Comparison of ENCODE assay signal across 7 mouse cellular contexts in genomic region chr10:40141016-40141851, GRCm38 (mm10). TPM values are rescaled to one million over a fixed set of nuclear protein-coding genes. Genes with fewer than 3 reads are reported as not detected.
A peak's percentile ranks its signal among the peaks of the same experiment; 100 is the strongest.
DNase-seq lines count a peak whose midpoint lies in the region; ATAC-seq and TF ChIP-seq lines count a peak whose summit lies in the region.

No protein-coding gene starts in this region.

- H3K4me3 ChIP-seq in thymus, adult 2 months (ENCODE audit: control insufficient read depth, insufficient read depth, low read length), result peak overlapping the region; percentile 79
- peak overlapping the region; percentile 76 for H3K4me3 ChIP-seq in heart, embryonic 11.5 days (ENCODE audit: low read depth, low read length)
- peak overlapping the region; percentile 75 for H3K4me3 ChIP-seq in kidney, embryonic 16.5 days (ENCODE audit: low read length)
- peak overlapping the region; percentile 64 for H3K4me3 ChIP-seq in midbrain, embryonic 13.5 days (replicated peaks)

- no peaks in the 10 kb centered on the region for H3K27me3 ChIP-seq in thymus, adult 2 months (ENCODE audit: control insufficient read depth, insufficient read depth, low read length)
- H3K27me3 ChIP-seq in heart, embryonic 11.5 days (ENCODE audit: control insufficient read depth, insufficient read depth, low read length), result no peaks in the 10 kb centered on the region
- H3K27me3 ChIP-seq in kidney, embryonic 16.5 days (ENCODE audit: insufficient read depth, low read length), result no peaks in the 10 kb centered on the region
- peaks cover 12% of the 10 kb centered on the region; the same call in 1 of the 2 replicates for H3K27me3 ChIP-seq in midbrain, embryonic 13.5 days

- H3K27ac ChIP-seq in thymus, adult 2 months (ENCODE audit: control insufficient read depth, insufficient read depth, low read length), result no peak overlapping the region
- peak overlapping the region; percentile 65 for H3K27ac ChIP-seq in heart, embryonic 11.5 days (ENCODE audit: low read depth, low read length)
- no peak overlapping the region for H3K27ac ChIP-seq in kidney, embryonic 16.5 days (ENCODE audit: low read length)
- no peak overlapping the region for H3K27ac ChIP-seq in midbrain, embryonic 13.5 days

- 3% methylated on average over 27 of the region's 27 CpGs for WGBS in thymus, adult 2 months
- WGBS in heart, embryonic 11.5 days (ENCODE audit: insufficient replicate concordance), result 11% methylated on average over 27 of the region's 27 CpGs
- 21% methylated on average over 27 of the region's 27 CpGs for WGBS in kidney, embryonic 16.5 days
- WGBS in midbrain, embryonic 13.5 days, result 27% methylated on average over 27 of the region's 27 CpGs

- TF ChIP-seq CTCF in thymus, adult 2 months (IDR thresholded peaks at IDR 0.05; ENCODE audit: borderline replicate concordance, control insufficient read depth, extremely low read depth, insufficient read depth, low read length, poor library complexity), result no peak

- H3K9me3 ChIP-seq in heart, embryonic 11.5 days (replicated peaks; ENCODE audit: control insufficient read depth, low read length), result no peaks in the 10 kb centered on the region
- H3K9me3 ChIP-seq in kidney, embryonic 16.5 days (ENCODE audit: low read length), result no peaks in the 10 kb centered on the region
- no peaks in the 10 kb centered on the region for H3K9me3 ChIP-seq in midbrain, embryonic 13.5 days

- peak overlapping the region; percentile 88 for H3K9ac ChIP-seq in heart, embryonic 11.5 days (ENCODE audit: low read depth, low read length)
- H3K9ac ChIP-seq in kidney, embryonic 16.5 days (replicated peaks; ENCODE audit: low read length), result peak overlapping the region; percentile 80
- peak overlapping the region; percentile 71 for H3K9ac ChIP-seq in midbrain, embryonic 13.5 days (replicated peaks)

- H3K4me2 ChIP-seq in heart, embryonic 11.5 days, result peak overlapping the region; percentile 87
- H3K4me2 ChIP-seq in kidney, embryonic 16.5 days (replicated peaks; ENCODE audit: low read depth, low read length), result peak overlapping the region; percentile 98
- H3K4me2 ChIP-seq in midbrain, embryonic 13.5 days (replicated peaks), result peak overlapping the region; percentile 76

- H3K36me3 ChIP-seq in thymus, adult 2 months (ENCODE audit: control insufficient read depth, insufficient read depth, low read length), result no peaks in the 10 kb centered on the region
- no peaks in the 10 kb centered on the region for H3K36me3 ChIP-seq in heart, embryonic 11.5 days (ENCODE audit: control insufficient read depth, insufficient read depth, low read length)
- H3K36me3 ChIP-seq in kidney, embryonic 16.5 days (ENCODE audit: insufficient read depth, low read length), result no peaks in the 10 kb centered on the region
- no peaks in the 10 kb centered on the region for H3K36me3 ChIP-seq in midbrain, embryonic 13.5 days

- no peak for DNase-seq in thymus, adult 2 months
- no peak for DNase-seq in thymus, postnatal 36 days
- DNase-seq in layer of hippocampus, postnatal 14 days (ENCODE audit: low spot score in 2 of 2), result no peak

- ATAC-seq in common myeloid progenitor, adult 5-6 weeks (replicated peaks; ENCODE audit: low read depth, poor library complexity, severe bottlenecking), result peak; percentile 45
- ATAC-seq in heart, embryonic 11.5 days (replicated peaks; ENCODE audit: insufficient number of reproducible peaks, low FRiP score, low TSS enrichment), result no peak; the same call in 1 of the 2 replicates
- ATAC-seq in kidney, embryonic 16.5 days (ENCODE audit: low FRiP score, low TSS enrichment), result peak; percentile 37; the same call in 1 of the 2 replicates
- ATAC-seq in midbrain, embryonic 13.5 days, result peak; percentile 46

- no peak; the same call in 1 of the 2 replicates for TF ChIP-seq POLR2A in thymus, adult 2 months (IDR thresholded peaks at IDR 0.05; ENCODE audit: control insufficient read depth, extremely low read depth, insufficient read depth, low read length, poor library complexity)

- peaks cover 17% of the 10 kb centered on the region for H3K4me1 ChIP-seq in thymus, adult 2 months (replicated peaks; ENCODE audit: control insufficient read depth, insufficient read depth, low read length)
- H3K4me1 ChIP-seq in heart, embryonic 11.5 days (ENCODE audit: control insufficient read depth, insufficient read depth, low read length), result peaks cover 4% of the 10 kb centered on the region; the same call in 1 of the 2 replicates
- H3K4me1 ChIP-seq in kidney, embryonic 16.5 days (ENCODE audit: insufficient read depth, low read length), result 0 out of 2 replicates have a peak, but pooled peaks cover 7% of the 10 kb centered on the region
- H3K4me1 ChIP-seq in midbrain, embryonic 13.5 days (replicated peaks), result peaks cover 8% of the 10 kb centered on the region

RNA-seq across cellular contexts. Expression of gene Slc16a10, which starts 0.8 kb away (rescaled TPM):
- 45.4 and 50.0 TPM in 2 replicates for polyA plus RNA-seq in thymus, adult 2 months (2012; rRNA removed)
- total RNA-seq in common myeloid progenitor, adult 5-6 weeks (2017), result 21.4 and 23.9 TPM in 2 replicates
- 17.2 and 18.6 TPM in 2 replicates for polyA plus RNA-seq in heart, embryonic 11.5 days (2014; fragmentation: Nextera tagmentation; extraction: Ambion mirVana)
- polyA plus RNA-seq in kidney, embryonic 16.5 days (2015; fragmentation: Nextera tagmentation; extraction: Ambion mirVana), result 9.6 and 10.3 TPM in 2 replicates
- polyA plus RNA-seq in midbrain, embryonic 13.5 days (2015; fragmentation: Nextera tagmentation; extraction: Ambion mirVana), result 2.2 and 2.7 TPM in 2 replicates
- 1 to 10 TPM; 1.4 to 1.8 TPM for total RNA-seq in layer of hippocampus, postnatal 14 days (2021)
